Mouse (Mus musculus): ENCODE measurements at regions not wholly inside any gene's neighbourhood (a gene's known extent, or its start where the extent isn't known, plus 50 kb on each side); places are given as distances from the start of the nearest gene placed in this dataset.

DNA sequence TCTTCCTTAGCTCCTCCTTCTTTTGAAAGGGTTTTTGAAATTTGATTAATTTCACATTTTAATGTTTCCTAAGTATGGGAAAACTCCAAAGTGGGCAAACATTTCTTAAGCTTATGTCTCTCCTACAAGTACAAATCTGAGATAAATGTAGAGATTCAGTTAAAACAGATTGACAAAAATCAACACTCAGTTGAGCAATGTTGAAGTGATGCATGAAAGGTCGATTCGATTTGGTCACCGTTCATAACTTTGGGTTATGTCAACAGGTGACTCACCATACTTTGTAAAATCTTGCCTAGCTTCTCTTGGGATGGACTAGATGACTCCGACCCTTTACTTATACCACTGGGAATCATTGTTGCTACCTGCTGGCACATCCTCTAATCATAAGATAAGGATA lies 157.7 kb upstream of the Nr2f2 start:
- no peak for DNase-seq (ENCODE audit: extremely low spot score in 1 of 2, low spot score in 2 of 2)
- H3K4me3 ChIP-seq: no peak overlapping the region
- intact Hi-C loops (cut with DNase I): no loop called here

DNA sequence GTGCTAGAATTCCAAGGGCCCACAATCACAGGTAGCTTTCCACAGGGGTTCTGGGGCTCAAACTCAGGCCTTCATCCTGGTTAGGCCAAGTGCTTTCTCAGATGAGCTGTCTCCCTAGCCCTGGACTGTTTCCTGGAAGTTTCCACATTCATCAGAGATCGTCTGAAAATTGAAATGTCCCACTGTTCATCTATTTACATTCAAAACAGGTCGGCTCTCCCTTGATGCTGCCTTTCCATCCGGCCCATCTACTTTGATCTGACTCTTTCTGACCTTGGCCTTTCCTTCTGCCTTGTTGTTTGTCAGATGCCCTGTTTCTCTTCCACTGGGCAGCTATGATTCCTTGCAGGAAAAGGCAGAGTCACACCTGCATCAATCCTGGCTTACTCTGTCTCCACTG lies 150.2 kb upstream of the Nr2f2 start:
- DNase-seq (ENCODE audit: extremely low spot score in 1 of 2, low spot score in 2 of 2): no peak
- intact Hi-C loops (cut with DNase I): no loop called here
- Histone ChIP-seq H3K4me3 (no peak overlapping the region), H3K27ac (no peak overlapping the region)
- no peak for TF ChIP-seq CTCF (IDR thresholded peaks at IDR 0.05)

More for the DNA sequence above, 157.7 kb upstream of the Nr2f2 start:
- no peak for TF ChIP-seq CTCF (IDR thresholded peaks at IDR 0.05)
- no peak overlapping the region for H3K27ac ChIP-seq

DNA sequence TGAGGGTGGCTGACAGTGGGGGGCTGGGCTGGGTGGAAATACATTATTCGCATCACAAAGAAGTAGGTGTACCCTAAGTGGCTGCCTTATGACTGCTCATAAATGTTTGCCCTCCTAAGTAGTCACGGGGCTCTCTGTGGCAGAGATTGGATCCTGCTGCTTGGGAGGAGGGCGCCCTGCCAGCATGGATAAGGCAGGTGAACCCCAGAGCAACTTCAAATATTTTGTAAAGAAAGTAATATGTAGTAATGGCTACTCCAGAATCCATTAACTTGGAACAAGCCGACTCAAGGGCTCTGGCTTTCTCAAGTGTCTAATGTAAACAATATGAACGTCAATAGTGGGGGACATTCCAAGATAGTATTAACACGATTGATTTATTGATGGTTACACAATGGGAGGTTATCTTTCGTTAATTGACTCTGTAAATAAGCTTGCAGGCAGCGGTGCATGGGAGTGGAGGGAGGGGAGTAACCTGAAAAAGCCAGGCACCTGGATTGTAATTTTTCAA lies 148.9 kb upstream of the Nr2f2 start:
- Histone ChIP-seq H3K4me3 (no peak overlapping the region), H3K27ac (no peak overlapping the region)
- no peak for DNase-seq (ENCODE audit: extremely low spot score in 1 of 2, low spot score in 2 of 2)
- intact Hi-C loops (cut with DNase I): no loop called here
- TF ChIP-seq CTCF (IDR thresholded peaks at IDR 0.05): no peak

DNA sequence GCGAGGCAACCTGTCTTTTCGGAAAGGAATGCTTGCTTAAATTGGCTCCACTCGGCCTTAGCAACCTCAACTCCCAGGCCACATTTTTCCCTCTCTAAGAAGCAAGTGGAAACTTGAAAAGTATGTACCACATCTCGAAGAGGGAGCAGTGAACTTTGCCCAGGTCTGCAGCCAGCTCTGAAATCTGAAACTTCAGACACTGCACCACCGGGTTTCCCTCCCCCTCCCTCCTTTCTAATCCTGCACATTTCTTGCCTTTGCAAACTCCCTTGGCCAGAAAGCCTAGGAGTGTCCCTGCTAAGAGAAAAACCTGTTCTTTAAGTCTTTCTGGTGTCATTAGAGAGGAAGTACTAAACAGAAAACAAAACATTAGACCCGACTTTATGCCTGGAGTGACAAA lies 148.1 kb upstream of the Nr2f2 start:
- Histone ChIP-seq H3K27ac (no peak overlapping the region), H3K4me3 (no peak overlapping the region)
- intact Hi-C loops (cut with DNase I): no loop called here
- TF ChIP-seq CTCF (IDR thresholded peaks at IDR 0.05): no peak
- no peak for DNase-seq (ENCODE audit: extremely low spot score in 1 of 2, low spot score in 2 of 2)

DNA sequence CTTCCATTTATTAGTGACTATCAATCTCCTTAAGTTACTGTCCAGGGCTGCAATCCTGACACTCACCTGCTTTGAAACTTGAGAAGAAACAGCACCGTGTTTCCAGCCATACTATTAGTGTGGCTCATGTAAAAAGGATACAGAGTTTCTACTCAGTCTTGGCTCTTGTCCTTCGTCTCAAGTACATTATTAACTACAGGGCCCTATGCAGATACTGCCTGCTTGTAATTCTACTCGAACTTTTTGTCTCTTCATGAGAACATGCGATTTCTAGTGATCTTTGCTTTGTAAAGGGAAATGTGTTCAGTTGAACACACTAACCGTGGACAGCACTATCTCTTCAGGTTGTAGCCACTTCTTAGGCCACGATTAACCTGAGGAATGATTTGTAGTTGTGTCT lies 145.8 kb upstream of the Nr2f2 start:
- H3K27ac ChIP-seq: no peak overlapping the region
- no peak for TF ChIP-seq CTCF (IDR thresholded peaks at IDR 0.05)
- intact Hi-C loops (cut with DNase I): no loop called here
- no peak for DNase-seq (ENCODE audit: extremely low spot score in 1 of 2, low spot score in 2 of 2)
- no peak overlapping the region for H3K4me3 ChIP-seq

DNA sequence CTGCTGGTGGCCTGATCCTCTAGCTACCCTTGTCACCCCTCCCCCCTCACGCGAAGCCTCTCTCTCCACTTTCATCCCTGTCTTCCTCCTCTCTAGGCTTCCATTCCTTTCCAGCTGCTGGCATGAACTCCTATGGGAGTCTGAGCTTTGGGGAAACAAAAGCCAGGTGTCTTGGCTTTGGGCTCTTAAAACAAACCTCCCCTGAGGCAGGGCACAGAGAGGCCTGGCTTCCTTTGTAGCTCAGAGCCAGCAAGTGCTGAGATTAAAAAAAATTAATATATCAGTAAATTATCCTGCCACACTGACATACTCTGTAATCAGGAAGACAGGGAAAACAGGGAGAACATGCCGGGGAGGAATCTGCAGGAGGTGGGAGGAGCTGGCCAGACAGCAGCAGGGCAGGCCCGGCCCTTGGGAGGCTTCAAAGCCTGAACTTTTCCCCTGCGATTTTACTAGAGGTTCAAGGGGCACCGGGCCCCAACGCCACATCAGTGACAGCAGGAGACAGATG lies 139.2 kb upstream of the Nr2f2 start:
- intact Hi-C loops (cut with DNase I): no loop called here
- TF ChIP-seq CTCF (IDR thresholded peaks at IDR 0.05): no peak
- no peak for DNase-seq (ENCODE audit: extremely low spot score in 1 of 2, low spot score in 2 of 2)
- no peak overlapping the region for H3K27ac ChIP-seq
- no peak overlapping the region for H3K4me3 ChIP-seq

DNA sequence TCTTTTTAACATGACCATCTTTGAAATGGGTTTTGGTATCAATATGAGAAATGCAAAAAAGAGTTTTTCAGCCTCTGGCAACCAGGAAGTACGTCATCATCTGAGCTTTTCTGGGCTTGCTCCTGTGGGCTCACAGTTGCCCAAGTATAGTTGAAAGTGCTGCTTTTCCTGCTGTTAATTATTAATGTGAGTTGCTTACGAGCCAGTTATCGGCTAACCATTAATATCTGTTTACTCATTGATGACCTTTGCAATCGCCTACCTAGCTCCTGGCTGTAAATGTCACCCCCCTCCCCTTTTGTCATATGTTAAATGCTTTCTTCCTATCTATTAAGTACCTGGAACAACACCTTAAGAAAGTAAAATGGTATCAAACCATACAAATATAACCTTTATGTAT lies 135.3 kb upstream of the Nr2f2 start:
- DNase-seq (ENCODE audit: extremely low spot score in 1 of 2, low spot score in 2 of 2): no peak
- intact Hi-C loops (cut with DNase I): no loop called here
- Histone ChIP-seq H3K27ac (no peak overlapping the region), H3K4me3 (no peak overlapping the region)
- no peak for TF ChIP-seq CTCF (IDR thresholded peaks at IDR 0.05)

DNA sequence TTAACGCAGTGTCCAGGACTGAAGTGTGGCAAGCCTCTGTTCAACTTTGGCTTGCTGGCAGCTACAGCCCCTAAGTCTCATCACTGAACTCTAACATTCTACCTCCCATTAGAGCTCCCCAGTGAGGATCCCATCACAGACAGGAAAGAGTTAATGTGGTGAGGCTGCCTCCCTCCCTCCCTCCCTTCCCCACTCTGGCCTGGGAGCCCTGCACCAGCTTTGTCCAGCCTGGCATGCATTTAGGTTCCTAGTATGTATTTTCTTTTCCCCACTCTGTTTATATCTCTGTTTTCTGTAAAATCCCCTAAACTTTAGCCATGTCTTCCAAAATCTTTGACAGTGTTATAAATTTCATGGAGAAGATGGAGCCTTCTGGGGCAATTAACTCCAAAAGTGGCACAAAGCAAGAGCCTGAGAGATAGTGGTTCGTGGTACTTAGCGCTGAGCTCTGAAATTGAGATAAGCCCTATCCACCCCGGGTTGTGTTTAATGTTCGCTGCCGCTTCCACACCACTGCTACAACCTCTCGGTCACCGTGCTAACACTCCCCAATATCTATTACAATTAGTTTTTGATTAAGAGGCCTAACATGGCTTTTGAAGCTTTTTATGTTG lies 130.1 kb upstream of the Nr2f2 start:
- no peak for TF ChIP-seq CTCF (IDR thresholded peaks at IDR 0.05)
- Histone ChIP-seq H3K4me3 (no peak overlapping the region), H3K27ac (no peak overlapping the region)
- intact Hi-C loops (cut with DNase I): no loop called here
- no peak for DNase-seq (ENCODE audit: extremely low spot score in 1 of 2, low spot score in 2 of 2)

DNA sequence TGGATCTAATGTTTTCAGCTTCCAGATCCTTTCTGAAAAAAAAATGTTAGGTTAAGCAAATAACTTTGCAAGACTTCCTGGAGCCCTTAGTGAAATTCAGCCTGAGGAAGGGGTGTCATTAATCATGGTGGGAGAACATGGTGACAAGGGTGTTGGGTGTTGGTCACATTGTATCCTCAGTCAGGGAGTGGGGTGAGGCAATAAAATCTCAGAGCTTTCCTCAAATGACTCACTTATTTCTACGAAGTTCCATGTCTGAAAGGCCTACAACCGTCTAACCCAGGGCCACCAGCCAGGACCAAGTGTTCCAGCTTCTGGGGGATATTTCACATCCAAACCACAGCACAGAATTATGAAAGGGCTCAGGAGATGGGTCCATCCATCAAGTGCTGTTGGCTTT lies 117.7 kb upstream of the Nr2f2 start:
- no peak for TF ChIP-seq CTCF (IDR thresholded peaks at IDR 0.05)
- DNase-seq (ENCODE audit: extremely low spot score in 1 of 2, low spot score in 2 of 2): no peak
- Histone ChIP-seq H3K4me3 (no peak overlapping the region), H3K27ac (no peak overlapping the region)
- intact Hi-C loops (cut with DNase I): no loop called here

DNA sequence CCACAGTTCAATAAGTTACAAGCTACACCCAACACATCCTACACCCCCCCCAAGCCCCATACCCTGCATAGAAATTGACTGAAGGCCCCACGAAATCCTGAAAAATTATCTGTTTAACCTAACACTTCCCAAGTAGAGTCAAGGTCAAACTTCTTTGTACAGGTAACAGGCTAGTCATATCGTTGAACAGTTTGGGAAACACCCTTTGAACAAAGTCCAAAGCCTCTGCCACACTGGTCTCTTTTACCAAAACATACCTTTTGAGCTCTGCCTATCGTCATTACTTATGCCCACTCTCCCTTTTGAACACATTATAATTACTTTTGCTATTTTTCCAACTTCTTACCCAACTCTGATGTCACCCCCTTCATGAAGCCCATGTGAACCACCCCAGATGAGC lies 117.0 kb upstream of the Nr2f2 start:
- intact Hi-C loops (cut with DNase I): no loop called here
- no peak for DNase-seq (ENCODE audit: extremely low spot score in 1 of 2, low spot score in 2 of 2)
- TF ChIP-seq CTCF (IDR thresholded peaks at IDR 0.05): no peak
- no peak overlapping the region for H3K4me3 ChIP-seq
- no peak overlapping the region for H3K27ac ChIP-seq

DNA sequence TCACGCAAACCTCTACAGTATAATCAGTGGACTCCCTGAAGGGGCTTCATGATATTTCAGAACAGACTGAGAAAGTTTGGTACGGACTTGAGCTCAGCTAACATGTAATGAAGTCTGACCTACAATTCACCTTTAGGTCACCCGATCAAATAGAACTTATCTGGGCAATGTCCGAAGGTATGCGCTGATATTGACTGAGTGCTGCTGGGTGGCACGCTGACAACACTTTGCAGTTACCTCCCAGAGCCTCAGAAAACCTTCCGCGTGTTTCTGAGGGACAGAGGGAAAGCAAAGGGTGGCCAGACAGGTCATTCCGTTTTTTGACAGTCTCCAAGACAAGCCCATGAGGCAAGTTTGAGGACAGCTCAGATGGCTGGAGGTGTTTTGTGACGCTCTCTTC lies 115.3 kb upstream of the Nr2f2 start:
- Histone ChIP-seq H3K4me3 (no peak overlapping the region), H3K27ac (no peak overlapping the region)
- DNase-seq (ENCODE audit: extremely low spot score in 1 of 2, low spot score in 2 of 2): no peak
- no peak for TF ChIP-seq CTCF (IDR thresholded peaks at IDR 0.05)
- intact Hi-C loops (cut with DNase I): no loop called here

DNA sequence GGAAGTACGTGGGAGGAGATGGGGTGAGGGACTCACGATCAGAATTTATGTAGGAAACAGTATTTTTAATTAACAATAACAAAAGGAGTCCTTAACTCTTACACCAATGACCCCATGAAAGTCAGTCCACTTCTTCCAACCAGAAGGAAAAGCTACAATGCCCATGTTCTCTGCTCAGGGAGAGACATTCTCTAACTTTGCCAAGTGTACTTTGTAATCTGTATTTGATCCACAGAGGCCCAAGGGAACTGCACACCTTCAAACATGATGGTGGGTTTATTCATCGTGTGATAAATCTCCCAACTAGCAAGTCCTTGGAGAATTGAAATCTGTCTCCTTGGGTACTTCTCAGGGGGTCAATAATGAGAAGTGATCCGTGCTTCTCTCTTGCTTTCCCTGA lies 106.3 kb upstream of the Nr2f2 start:
- Histone ChIP-seq H3K4me3 (no peak overlapping the region), H3K27ac (no peak overlapping the region)
- TF ChIP-seq CTCF (IDR thresholded peaks at IDR 0.05): no peak
- DNase-seq (ENCODE audit: extremely low spot score in 1 of 2, low spot score in 2 of 2): no peak
- intact Hi-C loops (cut with DNase I): no loop called here

DNA sequence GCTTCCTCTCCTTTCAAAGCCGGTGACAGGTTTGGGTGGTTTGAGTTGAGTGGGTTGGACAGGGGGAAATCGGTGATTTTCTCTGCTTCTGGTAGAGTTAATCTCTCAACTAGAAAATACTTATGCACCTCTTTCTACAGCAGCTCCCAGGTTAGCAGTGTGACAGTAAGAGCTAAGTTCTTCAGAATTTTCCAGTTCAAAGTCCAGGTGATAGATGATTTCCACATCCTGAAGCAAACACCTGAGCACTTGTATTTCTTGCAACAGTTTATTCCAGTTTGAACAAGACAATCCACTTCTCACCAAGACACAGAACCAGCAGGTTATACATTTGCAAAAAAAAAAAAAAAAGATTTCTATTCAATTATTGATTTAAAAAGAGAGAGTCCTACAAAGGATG lies 104.0 kb upstream of the Nr2f2 start:
- no peak for DNase-seq (ENCODE audit: extremely low spot score in 1 of 2, low spot score in 2 of 2)
- intact Hi-C loops (cut with DNase I): no loop called here
- Histone ChIP-seq H3K27ac (no peak overlapping the region), H3K4me3 (no peak overlapping the region)
- TF ChIP-seq CTCF (IDR thresholded peaks at IDR 0.05): no peak
